ENCODE assay signal across 23 mouse cellular contexts in the genomic region with DNA sequence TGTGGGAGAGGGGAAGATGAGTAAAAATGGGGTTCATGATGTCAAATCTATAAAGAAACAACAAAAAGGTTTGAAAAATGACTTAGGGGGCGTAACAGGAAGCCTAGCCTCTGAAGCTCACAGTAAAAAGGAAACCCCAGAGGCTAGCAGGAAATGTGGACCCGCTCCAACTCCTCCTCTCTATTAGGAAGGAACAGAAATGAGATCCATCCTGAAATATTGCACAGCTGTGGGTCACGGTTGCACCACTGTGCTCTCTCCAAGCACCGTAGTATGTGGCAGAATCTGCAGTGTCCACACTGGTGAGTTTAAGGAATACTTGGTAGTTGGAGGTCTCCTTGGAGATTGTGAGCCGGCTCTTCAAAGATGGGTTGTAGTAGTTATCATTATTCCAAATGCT.
A peak's percentile ranks its signal among the peaks of the same experiment; 100 is the strongest.
DNase-seq lines count a peak whose midpoint lies in the region; ATAC-seq and TF ChIP-seq lines count a peak whose summit lies in the region.
"Had no signal": no experiment of that assay in that cellular context is flagged by ENCODE, and none has a peak within 500 bp of the region (broad histone marks: within the 10 kb centered on the region; RNA-seq: fewer than 3 reads in every experiment).

No protein-coding gene starts in this region.

- TF ChIP-seq CTCF in thymus, adult 2 months (IDR thresholded peaks at IDR 0.05; ENCODE audit: borderline replicate concordance, control insufficient read depth, extremely low read depth, insufficient read depth, low read length, poor library complexity): no peak

- no peaks in the 10 kb centered on the region for H3K27me3 ChIP-seq in thymus, adult 2 months (ENCODE audit: control insufficient read depth, insufficient read depth, low read length)
- H3K27me3 ChIP-seq in hindbrain, embryonic 10.5 days (ENCODE audit: insufficient read depth, poor library complexity, severe bottlenecking): no peaks in the 10 kb centered on the region
- H3K27me3 ChIP-seq: embryonic facial prominence, embryonic 13.5 days; embryonic facial prominence, embryonic 15.5 days; forebrain, embryonic 12.5 days had no signal

- WGBS in thymus, adult 2 months: 50% methylated on average over 5 of the region's 5 CpGs
- 87% methylated on average over 5 of the region's 5 CpGs for WGBS in hindbrain, embryonic 10.5 days

- peak overlapping the region; percentile 54; the same call in 1 of the 2 replicates for H3K27ac ChIP-seq in thymus, adult 2 months (ENCODE audit: control insufficient read depth, insufficient read depth, low read length)
- no peak overlapping the region for H3K27ac ChIP-seq in hindbrain, embryonic 10.5 days
- H3K27ac ChIP-seq: embryonic facial prominence, embryonic 13.5 days; embryonic facial prominence, embryonic 15.5 days; forebrain, embryonic 10.5 days; forebrain, embryonic 12.5 days had no signal

- TF ChIP-seq POLR2A in thymus, adult 2 months (IDR thresholded peaks at IDR 0.05; ENCODE audit: control insufficient read depth, extremely low read depth, insufficient read depth, low read length, poor library complexity): no peak

- DNase-seq in thymus, adult 2 months: no peak
- DNase-seq in thymus, postnatal 36 days: no peak
- no peak for DNase-seq in hindbrain, embryonic 10.5 days (ENCODE audit: low spot score)
- DNase-seq in lung, postnatal 4 days: no peak
- DNase-seq: adrenal gland, adult 2 months; adrenal gland, postnatal 10 days; adrenal gland, postnatal 25 days; cerebellum, adult 11 months; cerebellum, adult 18-20 months; cerebellum, adult 8-10 months; cerebellum, adult 9-11 months; cerebellum, postnatal 14 days; cerebellum, postnatal 36 days; embryo, embryonic 11 days had no signal

- ATAC-seq in granulocyte monocyte progenitor cell, adult 5-6 weeks (replicated peaks; ENCODE audit: poor library complexity, severe bottlenecking): peak; percentile 56
- peak; percentile 76 for ATAC-seq in megakaryocyte progenitor cell, adult 5-6 weeks (replicated peaks; ENCODE audit: poor library complexity)
- ATAC-seq: forebrain, embryonic 14.5 days; forebrain, embryonic 16.5 days had no signal

- H3K4me3 ChIP-seq in thymus, adult 2 months (ENCODE audit: control insufficient read depth, insufficient read depth, low read length): no peak overlapping the region
- no peak overlapping the region for H3K4me3 ChIP-seq in hindbrain, embryonic 10.5 days
- H3K4me3 ChIP-seq: embryonic facial prominence, embryonic 13.5 days; embryonic facial prominence, embryonic 15.5 days; erythroblast, embryonic 14.5 days; forebrain, embryonic 10.5 days; forebrain, embryonic 12.5 days had no signal

- H3K36me3 ChIP-seq in thymus, adult 2 months (ENCODE audit: control insufficient read depth, insufficient read depth, low read length): no peaks in the 10 kb centered on the region
- no peaks in the 10 kb centered on the region for H3K36me3 ChIP-seq in hindbrain, embryonic 10.5 days
- H3K36me3 ChIP-seq: embryonic facial prominence, embryonic 13.5 days; embryonic facial prominence, embryonic 15.5 days; forebrain, embryonic 10.5 days; forebrain, embryonic 12.5 days had no signal

- H3K4me1 ChIP-seq in thymus, adult 2 months (replicated peaks; ENCODE audit: control insufficient read depth, insufficient read depth, low read length): peaks cover 5% of the 10 kb centered on the region
- no peaks in the 10 kb centered on the region for H3K4me1 ChIP-seq in hindbrain, embryonic 10.5 days (replicated peaks)
- H3K4me1 ChIP-seq: embryonic facial prominence, embryonic 13.5 days; embryonic facial prominence, embryonic 15.5 days; forebrain, embryonic 10.5 days; forebrain, embryonic 12.5 days had no signal

- H3K9me3 ChIP-seq in hindbrain, embryonic 10.5 days: peaks cover 69% of the 10 kb centered on the region
